Mouse (Mus musculus) lung, embryonic 16.5 days (tissue): ENCODE measurements around the gene Gm867. TPM values are rescaled to one million over a fixed set of nuclear protein-coding genes. Genes with fewer than 3 reads are reported as not detected.
A peak's percentile ranks its signal among the peaks of the same experiment; 100 is the strongest.

Experiments used
- ATAC-seq: fragments of 200-750 bp; cut with Nextera tagmentation; 2 replicates; pipeline ENCODE4 v1.8.0; 2017; ENCODE audit warnings: low read depth, mild to moderate bottlenecking, moderate library complexity
- H3K27ac ChIP-seq: fragments of 300-500 bp; sonication (generic); 2 replicates; pipeline ENCODE4 v1.5.1; 2014; ENCODE audit warnings: mild to moderate bottlenecking, control low read depth, low read length
- H3K27me3 ChIP-seq: fragments of 300-500 bp; sonication (generic); 2 replicates; pipeline ENCODE4 v1.6.1; 2014; ENCODE audit warnings: low read depth, low read length, mixed read lengths; ENCODE audit not compliant: control insufficient read depth, insufficient read depth
- H3K36me3 ChIP-seq: fragments of 300-500 bp; sonication (generic); 2 replicates; pipeline ENCODE4 v1.6.1; 2014; ENCODE audit warnings: low read length; ENCODE audit not compliant: control insufficient read depth, insufficient read depth
- H3K4me1 ChIP-seq: fragments of 300-500 bp; sonication (generic); replicated peaks from 2 replicates; pipeline ENCODE4 v1.6.1; 2014; ENCODE audit warnings: low read length, mixed read lengths; ENCODE audit not compliant: control insufficient read depth, insufficient read depth
- H3K4me2 ChIP-seq: fragments of 300-500 bp; sonication (generic); 2 replicates; pipeline ENCODE4 v1.6.1; 2014; ENCODE audit warnings: low read depth, low read length, control low read depth
- H3K4me3 ChIP-seq: fragments of 300-500 bp; sonication (generic); 2 replicates; pipeline ENCODE4 v1.5.1; 2014; ENCODE audit warnings: mild to moderate bottlenecking, low read length, control low read depth
- H3K9ac ChIP-seq: fragments of 300-500 bp; sonication (generic); 2 replicates; pipeline ENCODE4 v1.6.1; 2014; ENCODE audit warnings: low read length, control low read depth
- H3K9me3 ChIP-seq: fragments of 300-500 bp; sonication (generic); 2 replicates; pipeline ENCODE4 v1.6.1; 2016; ENCODE audit warnings: low read length; ENCODE audit not compliant: control insufficient read depth
- WGBS: fragments of 180-500 bp; shearing (Covaris S2); extraction: QIAGEN DNeasy Blood & Tissue Kit; methylation state at CpG from one replicate; pipeline ENCODE4 v1.1.7; 2014; 5-methylcytosine and 5-hydroxymethylcytosine counted together
- polyA plus RNA-seq: library from polyadenylated mRNA; unstranded; fragments of >200 nt; fragmentation: Nextera tagmentation; extraction: Ambion mirVana; gene quantifications from 2 replicates; pipeline ENCODE4 v1.2.1, GENCODE M21; 2015

Gm867 gene
- polyA plus RNA-seq, 1 experiment from 2014 or later, result 0.97 TPM

GRCm38 (mm10) chr10:75910698-75911097, 29.8 kb downstream of the Gm867 start:
- no peak for ATAC-seq
- Histone ChIP-seq H3K4me2 (no peak overlapping the region), H3K4me1 (no peaks in the 10 kb centered on the region), H3K27me3 (no peaks in the 10 kb centered on the region), H3K4me3 (no peak overlapping the region), H3K36me3 (peaks cover 43% of the 10 kb centered on the region), H3K9ac (no peak overlapping the region), H3K27ac (no peak overlapping the region), H3K9me3 (no peaks in the 10 kb centered on the region)
- WGBS, result 79% methylated on average over 2 of the region's 2 CpGs

DNA sequence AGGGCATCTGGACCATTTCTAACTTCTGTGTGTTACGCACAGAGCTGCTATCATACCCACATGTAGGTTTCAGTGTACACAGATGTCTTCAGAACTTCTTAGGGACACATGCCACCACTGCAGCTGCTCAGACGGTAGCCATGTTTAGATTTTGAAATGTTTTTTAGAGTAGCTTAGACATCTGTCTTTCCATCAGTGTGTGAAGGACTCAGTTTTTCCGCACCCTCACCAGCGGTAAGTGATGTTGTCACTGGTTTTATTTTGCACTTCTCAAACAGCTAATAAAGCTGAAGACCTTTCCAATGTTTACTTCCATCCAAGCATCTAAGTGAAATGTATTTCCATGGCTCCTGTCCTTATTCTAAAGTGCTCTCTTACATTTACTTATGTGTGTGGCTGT, 33.6 kb downstream of the Gm867 start:
- Histone ChIP-seq H3K27ac (no peak overlapping the region), H3K4me1 (no peaks in the 10 kb centered on the region), H3K36me3 (peaks cover 72% of the 10 kb centered on the region), H3K4me2 (no peak overlapping the region), H3K4me3 (no peak overlapping the region), H3K9me3 (no peaks in the 10 kb centered on the region), H3K27me3 (no peaks in the 10 kb centered on the region), H3K9ac (no peak overlapping the region)
- no peak for ATAC-seq
- WGBS, result 85% methylated on average over 4 of the region's 4 CpGs

- peaks cover 61% of the 10 kb centered on the region for H3K36me3 ChIP-seq
- no peaks in the 10 kb centered on the region for H3K4me1 ChIP-seq
- ATAC-seq, result no peak
Observed at GRCm38 (mm10) chr10:75904391-75904790, 36.1 kb downstream of the Gm867 start.

GRCm38 (mm10) chr10:75898846-75899245, 41.6 kb downstream of the Gm867 start:
- Histone ChIP-seq H3K27ac (peak overlapping the region; percentile 44), H3K4me2 (no peak overlapping the region), H3K9ac (no peak overlapping the region), H3K4me3 (no peak overlapping the region), H3K4me1 (peaks cover 2% of the 10 kb centered on the region), H3K9me3 (no peaks in the 10 kb centered on the region), H3K27me3 (no peaks in the 10 kb centered on the region), H3K36me3 (peaks cover 50% of the 10 kb centered on the region)
- peak; percentile 71 for ATAC-seq
- WGBS, result 48% methylated on average over 3 of the region's 3 CpGs

More at GRCm38 (mm10) chr10:75904391-75904790, 36.1 kb downstream of the Gm867 start:
- no peak overlapping the region for H3K4me2 ChIP-seq
- WGBS, result 84% methylated on average over 5 of the region's 5 CpGs
- no peak overlapping the region for H3K27ac ChIP-seq
- no peaks in the 10 kb centered on the region for H3K27me3 ChIP-seq
- H3K9me3 ChIP-seq, result no peaks in the 10 kb centered on the region
- H3K9ac ChIP-seq, result no peak overlapping the region
- no peak overlapping the region for H3K4me3 ChIP-seq

DNA sequence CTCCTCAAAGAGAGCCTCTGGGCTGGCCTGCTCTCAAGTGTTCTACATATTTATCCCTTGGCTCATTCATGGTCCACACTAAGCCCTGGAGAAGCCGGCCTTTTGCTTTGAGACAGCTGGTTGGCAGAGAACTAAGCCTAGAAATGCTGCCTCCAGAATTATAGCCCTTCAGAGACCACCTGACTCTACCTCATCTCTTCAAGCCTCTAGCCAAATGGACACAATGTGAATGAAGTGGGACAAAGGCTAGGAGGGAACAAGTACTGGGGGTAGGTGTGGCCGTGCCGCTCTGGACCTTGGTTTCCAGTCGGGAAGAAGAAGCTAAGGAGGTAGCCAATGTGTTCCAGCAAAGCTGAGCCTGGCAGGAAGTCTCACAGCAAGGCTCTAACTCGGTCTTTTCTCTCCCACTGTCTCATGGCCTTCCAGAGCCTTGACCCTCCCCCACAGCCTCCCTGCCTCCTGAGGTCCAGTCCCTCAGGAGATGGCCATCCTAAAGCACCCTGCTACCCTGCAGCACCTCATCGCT, 42.4 kb downstream of the Gm867 start:
- Histone ChIP-seq H3K4me2 (no peak overlapping the region), H3K27ac (no peak overlapping the region; the same call in 1 of the 2 replicates), H3K9me3 (no peaks in the 10 kb centered on the region), H3K36me3 (peaks cover 43% of the 10 kb centered on the region), H3K27me3 (no peaks in the 10 kb centered on the region), H3K4me1 (peaks cover 8% of the 10 kb centered on the region), H3K4me3 (no peak overlapping the region), H3K9ac (no peak overlapping the region)
- 69% methylated on average over 6 of the region's 6 CpGs for WGBS
- no peak for ATAC-seq

DNA sequence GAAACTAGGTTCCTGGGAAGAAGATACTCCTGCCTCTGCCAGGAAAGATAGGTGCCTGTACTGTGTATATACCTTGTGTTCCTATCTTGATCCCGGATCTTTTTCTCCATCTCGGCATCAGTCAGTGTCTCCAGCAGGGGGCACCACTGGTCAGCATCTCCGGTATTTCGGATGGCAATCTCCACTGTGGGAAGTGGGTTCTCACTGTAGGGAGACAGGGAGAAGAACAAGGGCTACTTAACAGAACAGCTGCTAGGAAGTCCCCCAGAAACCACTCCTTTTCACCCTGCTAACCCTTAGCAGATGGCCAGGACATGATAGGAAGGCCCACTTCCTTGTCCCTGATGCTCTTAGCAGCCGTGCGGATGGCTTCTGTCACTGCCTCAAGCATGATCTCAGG, 43.1 kb downstream of the Gm867 start:
- H3K27ac ChIP-seq, result no peak overlapping the region
- H3K4me1 ChIP-seq, result peaks cover 8% of the 10 kb centered on the region
- no peak for ATAC-seq
- H3K9ac ChIP-seq, result no peak overlapping the region
- no peak overlapping the region for H3K4me2 ChIP-seq
- no peak overlapping the region for H3K4me3 ChIP-seq
- H3K27me3 ChIP-seq, result no peaks in the 10 kb centered on the region
- 31% methylated on average over 6 of the region's 6 CpGs for WGBS
- H3K9me3 ChIP-seq, result no peaks in the 10 kb centered on the region
- H3K36me3 ChIP-seq, result peaks cover 35% of the 10 kb centered on the region

GRCm38 (mm10) chr10:75896208-75896607, 44.3 kb downstream of the Gm867 start:
- Histone ChIP-seq H3K36me3 (peaks cover 27% of the 10 kb centered on the region), H3K4me1 (peaks cover 8% of the 10 kb centered on the region)

DNA sequence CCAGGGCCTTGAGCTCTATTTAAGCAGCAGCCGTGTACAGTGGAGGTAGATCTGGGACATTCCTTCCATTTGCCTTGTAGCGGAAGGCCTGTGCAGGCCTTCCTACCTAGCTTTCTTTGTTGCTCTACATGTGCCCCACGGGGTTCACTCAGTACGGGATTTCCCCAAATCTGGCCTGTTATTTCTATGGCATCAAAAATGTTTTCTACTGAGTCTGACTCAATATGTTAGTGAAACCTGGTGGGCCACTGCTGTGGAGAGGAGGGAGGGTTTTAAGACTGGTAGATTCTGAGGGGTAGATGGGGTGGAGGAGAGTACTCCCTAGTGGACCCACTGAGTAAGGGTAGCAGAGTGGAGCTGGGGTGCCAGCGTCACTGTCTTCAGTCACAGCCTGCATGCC, 44.7 kb downstream of the Gm867 start:
- Histone ChIP-seq H3K9ac (no peak overlapping the region), H3K4me3 (no peak overlapping the region), H3K27me3 (no peaks in the 10 kb centered on the region), H3K4me2 (no peak overlapping the region), H3K9me3 (no peaks in the 10 kb centered on the region), H3K4me1 (peaks cover 8% of the 10 kb centered on the region), H3K36me3 (peaks cover 22% of the 10 kb centered on the region), H3K27ac (no peak overlapping the region)
- WGBS, result 92% methylated on average over 5 of the region's 5 CpGs
- ATAC-seq, result no peak

More at GRCm38 (mm10) chr10:75896208-75896607, 44.3 kb downstream of the Gm867 start:
- H3K9me3 ChIP-seq, result no peaks in the 10 kb centered on the region
- H3K9ac ChIP-seq, result no peak overlapping the region
- no peak overlapping the region for H3K4me2 ChIP-seq
- H3K27ac ChIP-seq, result no peak overlapping the region
- 93% methylated on average over 1 of the region's 1 CpGs for WGBS
- H3K4me3 ChIP-seq, result no peak overlapping the region
- no peak for ATAC-seq
- H3K27me3 ChIP-seq, result no peaks in the 10 kb centered on the region

GRCm38 (mm10) chr10:75894601-75895000, 45.9 kb downstream of the Gm867 start:
- H3K36me3 ChIP-seq, result peaks cover 20% of the 10 kb centered on the region
- peaks cover 8% of the 10 kb centered on the region for H3K4me1 ChIP-seq
- 60% methylated on average over 6 of the region's 6 CpGs for WGBS
- ATAC-seq, result no peak
- H3K4me3 ChIP-seq, result no peak overlapping the region
- H3K4me2 ChIP-seq, result no peak overlapping the region
- H3K27me3 ChIP-seq, result no peaks in the 10 kb centered on the region
- H3K27ac ChIP-seq, result no peak overlapping the region
- no peaks in the 10 kb centered on the region for H3K9me3 ChIP-seq
- H3K9ac ChIP-seq, result no peak overlapping the region
